Mouse (Mus musculus) forebrain, embryonic 10.5 days (tissue): ENCODE data around the gene Cpeb3. TPM values are rescaled to one million over a fixed set of nuclear protein-coding genes. Genes with fewer than 3 reads are reported as not detected.

Source experiments
- DNase-seq: peaks from one replicate; pipeline ENCODE4 v3.0.0-alpha.2; 2017; ENCODE audit warnings: low spot score; ENCODE audit errors: extremely low spot score
- H3K27ac ChIP-seq: fragments of 300-500 bp; sonication (generic); 2 replicates; pipeline ENCODE4 v1.5.1; 2016; ENCODE audit warnings: mild to moderate bottlenecking
- H3K27me3 ChIP-seq: fragments of 300-500 bp; sonication (generic); 2 replicates; pipeline ENCODE4 v1.6.1; 2016; ENCODE audit warnings: mild to moderate bottlenecking; ENCODE audit not compliant: poor library complexity, severe bottlenecking
- H3K36me3 ChIP-seq: fragments of 300-500 bp; sonication (generic); replicated peaks from 2 replicates; pipeline ENCODE4 v1.6.1; 2016; ENCODE audit warnings: mild to moderate bottlenecking, moderate library complexity
- H3K4me1 ChIP-seq: fragments of 300-500 bp; sonication (generic); 2 replicates; pipeline ENCODE4 v1.6.1; 2016
- H3K4me3 ChIP-seq: fragments of 300-500 bp; sonication (generic); 2 replicates; pipeline ENCODE4 v1.5.1; 2016; ENCODE audit warnings: mild to moderate bottlenecking, moderate library complexity
- H3K9me3 ChIP-seq: fragments of 300-500 bp; sonication (generic); 2 replicates; pipeline ENCODE4 v1.6.1; 2016; ENCODE audit warnings: mild to moderate bottlenecking, moderate library complexity
- WGBS: fragments of 180-500 bp; shearing (Covaris S2); methylation state at CpG from one replicate; pipeline ENCODE4 v1.1.7; 2016; 5-methylcytosine and 5-hydroxymethylcytosine counted together
- polyA plus RNA-seq: library from polyadenylated mRNA; unstranded; fragments of >200 nt; fragmentation: Nextera tagmentation; extraction: Ambion mirVana; gene quantifications from 2 replicates; pipeline ENCODE4 v1.2.1, GENCODE M21; 2016

The Cpeb3 gene
- polyA plus RNA-seq, 1 experiment from 2014 or later: 0.95 TPM

GRCm38 (mm10) chr19:37128461-37128860 lies 79.9 kb downstream of the Cpeb3 start:
- DNase-seq: no peak
- H3K36me3 ChIP-seq: no peaks in the 10 kb centered on the region
- H3K27me3 ChIP-seq: no peaks in the 10 kb centered on the region
- WGBS: 97% methylated on average over 4 of the region's 4 CpGs
- no peaks in the 10 kb centered on the region for H3K9me3 ChIP-seq
- no peaks in the 10 kb centered on the region for H3K4me1 ChIP-seq
- H3K4me3 ChIP-seq: no peak overlapping the region
- no peak overlapping the region for H3K27ac ChIP-seq

- H3K4me1 ChIP-seq: no peaks in the 10 kb centered on the region
- WGBS: 85% methylated on average over 5 of the region's 5 CpGs
- no peaks in the 10 kb centered on the region for H3K36me3 ChIP-seq
- no peak overlapping the region for H3K4me3 ChIP-seq
- no peaks in the 10 kb centered on the region for H3K27me3 ChIP-seq
- no peak for DNase-seq
- H3K27ac ChIP-seq: no peak overlapping the region
- H3K9me3 ChIP-seq: no peaks in the 10 kb centered on the region
Measured at GRCm38 (mm10) chr19:37127018-37127567, 81.3 kb downstream of the Cpeb3 start.

- no peak for DNase-seq
- Histone ChIP-seq H3K4me1 (no peaks in the 10 kb centered on the region), H3K27ac (no peak overlapping the region)
Measured at GRCm38 (mm10) chr19:37124961-37125360, 83.4 kb downstream of the Cpeb3 start.

GRCm38 (mm10) chr19:37119281-37119680 lies 89.1 kb downstream of the Cpeb3 start:
- no peaks in the 10 kb centered on the region for H3K9me3 ChIP-seq
- no peak for DNase-seq
- H3K27me3 ChIP-seq: no peaks in the 10 kb centered on the region
- no peaks in the 10 kb centered on the region for H3K36me3 ChIP-seq
- no peaks in the 10 kb centered on the region for H3K4me1 ChIP-seq
- H3K4me3 ChIP-seq: no peak overlapping the region
- no peak overlapping the region for H3K27ac ChIP-seq
- 85% methylated on average over 2 of the region's 2 CpGs for WGBS

More at GRCm38 (mm10) chr19:37124961-37125360, 83.4 kb downstream of the Cpeb3 start:
- Histone ChIP-seq H3K27me3 (no peaks in the 10 kb centered on the region), H3K36me3 (no peaks in the 10 kb centered on the region), H3K4me3 (no peak overlapping the region), H3K9me3 (no peaks in the 10 kb centered on the region)

GRCm38 (mm10) chr19:37115824-37116223 lies 92.6 kb downstream of the Cpeb3 start:
- H3K4me3 ChIP-seq: no peak overlapping the region
- no peaks in the 10 kb centered on the region for H3K36me3 ChIP-seq
- no peaks in the 10 kb centered on the region for H3K27me3 ChIP-seq
- DNase-seq: no peak
- no peak overlapping the region for H3K27ac ChIP-seq
- H3K9me3 ChIP-seq: no peaks in the 10 kb centered on the region
- no peaks in the 10 kb centered on the region for H3K4me1 ChIP-seq
- 90% methylated on average over 1 of the region's 1 CpGs for WGBS

GRCm38 (mm10) chr19:37115374-37115773 lies 93.0 kb downstream of the Cpeb3 start:
- H3K4me3 ChIP-seq: no peak overlapping the region
- no peak overlapping the region for H3K27ac ChIP-seq
- H3K36me3 ChIP-seq: no peaks in the 10 kb centered on the region
- no peaks in the 10 kb centered on the region for H3K9me3 ChIP-seq
- WGBS: 85% methylated on average over 8 of the region's 8 CpGs
- no peak for DNase-seq
- no peaks in the 10 kb centered on the region for H3K27me3 ChIP-seq
- H3K4me1 ChIP-seq: no peaks in the 10 kb centered on the region

GRCm38 (mm10) chr19:37111831-37112230 lies 96.6 kb downstream of the Cpeb3 start:
- Histone ChIP-seq H3K4me3 (no peak overlapping the region), H3K36me3 (no peaks in the 10 kb centered on the region), H3K27me3 (no peaks in the 10 kb centered on the region), H3K9me3 (no peaks in the 10 kb centered on the region), H3K27ac (no peak overlapping the region), H3K4me1 (no peaks in the 10 kb centered on the region)
- 94% methylated on average over 6 of the region's 6 CpGs for WGBS
- DNase-seq: no peak

GRCm38 (mm10) chr19:37110494-37110893 lies 97.9 kb downstream of the Cpeb3 start:
- H3K27ac ChIP-seq: no peak overlapping the region
- H3K9me3 ChIP-seq: no peaks in the 10 kb centered on the region
- no peaks in the 10 kb centered on the region for H3K4me1 ChIP-seq
- H3K27me3 ChIP-seq: no peaks in the 10 kb centered on the region
- no peak for DNase-seq
- 68% methylated on average over 1 of the region's 1 CpGs for WGBS
- no peaks in the 10 kb centered on the region for H3K36me3 ChIP-seq
- no peak overlapping the region for H3K4me3 ChIP-seq

GRCm38 (mm10) chr19:37109853-37110252 lies 98.5 kb downstream of the Cpeb3 start:
- H3K9me3 ChIP-seq: no peaks in the 10 kb centered on the region
- H3K27me3 ChIP-seq: no peaks in the 10 kb centered on the region
- no peaks in the 10 kb centered on the region for H3K36me3 ChIP-seq
- no peak for DNase-seq
- H3K4me1 ChIP-seq: no peaks in the 10 kb centered on the region
- H3K27ac ChIP-seq: no peak overlapping the region
- 90% methylated on average over 4 of the region's 4 CpGs for WGBS
- H3K4me3 ChIP-seq: no peak overlapping the region

- no peaks in the 10 kb centered on the region for H3K4me1 ChIP-seq
- H3K27me3 ChIP-seq: no peaks in the 10 kb centered on the region
- H3K4me3 ChIP-seq: no peak overlapping the region
- DNase-seq: no peak
- H3K27ac ChIP-seq: no peak overlapping the region
- no peaks in the 10 kb centered on the region for H3K36me3 ChIP-seq
- no peaks in the 10 kb centered on the region for H3K9me3 ChIP-seq
- WGBS: 82% methylated on average over 2 of the region's 2 CpGs
Measured at GRCm38 (mm10) chr19:37100689-37101088, 107.7 kb downstream of the Cpeb3 start.

GRCm38 (mm10) chr19:37095666-37096330 lies 112.6 kb downstream of the Cpeb3 start:
- no peak overlapping the region for H3K4me3 ChIP-seq
- no peaks in the 10 kb centered on the region for H3K27me3 ChIP-seq
- WGBS: 80% methylated on average over 4 of the region's 4 CpGs
- peaks cover 2% of the 10 kb centered on the region for H3K4me1 ChIP-seq
- no peak for DNase-seq
- no peak overlapping the region for H3K27ac ChIP-seq
- no peaks in the 10 kb centered on the region for H3K9me3 ChIP-seq
- no peaks in the 10 kb centered on the region for H3K36me3 ChIP-seq

GRCm38 (mm10) chr19:37093181-37093580 lies 115.2 kb downstream of the Cpeb3 start:
- Histone ChIP-seq H3K4me3 (no peak overlapping the region), H3K27ac (no peak overlapping the region), H3K4me1 (peaks cover 15% of the 10 kb centered on the region), H3K27me3 (no peaks in the 10 kb centered on the region), H3K36me3 (no peaks in the 10 kb centered on the region), H3K9me3 (no peaks in the 10 kb centered on the region)
- no peak for DNase-seq
- WGBS: 94% methylated on average over 3 of the region's 3 CpGs

- no peak for DNase-seq
- peak overlapping the region; percentile 78 for H3K27ac ChIP-seq
Measured at GRCm38 (mm10) chr19:37090146-37091061, 118.0 kb downstream of the Cpeb3 start.

More at GRCm38 (mm10) chr19:37090146-37091061, 118.0 kb downstream of the Cpeb3 start:
- no peaks in the 10 kb centered on the region for H3K9me3 ChIP-seq
- WGBS: 21% methylated on average over 8 of the region's 8 CpGs
- no peaks in the 10 kb centered on the region for H3K27me3 ChIP-seq
- H3K36me3 ChIP-seq: no peaks in the 10 kb centered on the region
- peaks cover 15% of the 10 kb centered on the region for H3K4me1 ChIP-seq
- H3K4me3 ChIP-seq: no peak overlapping the region
